10 mouse cellular contexts compared by ENCODE assay signal in genomic region chr3:135607660-135608473, GRCm38 (mm10).
DNase-seq lines count a peak whose midpoint lies in the region; ATAC-seq and TF ChIP-seq lines count a peak whose summit lies in the region.
"Had no signal": no experiment of that assay in that cellular context is flagged by ENCODE, and none has a peak within 500 bp of the region (broad histone marks: within the 10 kb centered on the region; RNA-seq: fewer than 3 reads in every experiment).

No protein-coding gene starts in this region.

- intact Hi-C loops in heart, postnatal 36 days (cut with DNase I), result loop anchor here (2.0 kb wide), 1 partner anchor 83 kb away; the partner anchor contains the start of gene Nfkb1

- no peak for ATAC-seq in heart, embryonic 12.5 days (ENCODE audit: insufficient number of reproducible peaks, low FRiP score)
- no peak for ATAC-seq in lung, embryonic 16.5 days (ENCODE audit: low read depth)
- ATAC-seq in forebrain, postnatal 0 days, result no peak
- ATAC-seq in forebrain, embryonic 12.5 days (ENCODE audit: low FRiP score), result no peak

- no peak overlapping the region for H3K4me3 ChIP-seq in heart, embryonic 12.5 days
- H3K4me3 ChIP-seq in lung, embryonic 16.5 days (ENCODE audit: low read length), result peak overlapping the region; percentile 28
- H3K4me3 ChIP-seq in forebrain, postnatal 0 days (ENCODE audit: low read depth, low read length), result no peak overlapping the region
- H3K4me3 ChIP-seq in forebrain, embryonic 12.5 days (replicated peaks), result no peak overlapping the region
- H3K4me3 ChIP-seq: limb, embryonic 15.5 days had no signal

- peaks cover 51% of the 10 kb centered on the region for H3K4me1 ChIP-seq in heart, embryonic 12.5 days (replicated peaks)
- peaks cover 27% of the 10 kb centered on the region for H3K4me1 ChIP-seq in lung, embryonic 16.5 days (replicated peaks; ENCODE audit: control insufficient read depth, insufficient read depth, low read length)
- H3K4me1 ChIP-seq in forebrain, postnatal 0 days (ENCODE audit: insufficient read depth), result no peaks in the 10 kb centered on the region
- H3K4me1 ChIP-seq in forebrain, embryonic 12.5 days, result no peaks in the 10 kb centered on the region
- H3K4me1 ChIP-seq: limb, embryonic 15.5 days had no signal

- H3K27ac ChIP-seq in heart, embryonic 12.5 days (ENCODE audit: poor library complexity, severe bottlenecking), result peak overlapping the region; percentile 73
- peak overlapping the region; percentile 63 for H3K27ac ChIP-seq in lung, embryonic 16.5 days (ENCODE audit: low read length)
- no peak overlapping the region for H3K27ac ChIP-seq in forebrain, postnatal 0 days (ENCODE audit: low read depth, low read length)
- H3K27ac ChIP-seq in forebrain, embryonic 12.5 days, result no peak overlapping the region
- H3K27ac ChIP-seq: limb, embryonic 15.5 days had no signal

- no peaks in the 10 kb centered on the region for H3K9me3 ChIP-seq in heart, embryonic 12.5 days (replicated peaks)
- H3K9me3 ChIP-seq in lung, embryonic 16.5 days (ENCODE audit: control insufficient read depth, low read length), result no peaks in the 10 kb centered on the region
- H3K9me3 ChIP-seq in forebrain, postnatal 0 days (ENCODE audit: low read length), result no peaks in the 10 kb centered on the region
- no peaks in the 10 kb centered on the region for H3K9me3 ChIP-seq in forebrain, embryonic 12.5 days
- H3K9me3 ChIP-seq: limb, embryonic 15.5 days had no signal

- H3K9ac ChIP-seq in heart, embryonic 12.5 days, result no peak overlapping the region
- H3K9ac ChIP-seq in lung, embryonic 16.5 days (ENCODE audit: low read length), result no peak overlapping the region; the same call in 1 of the 2 replicates
- no peak overlapping the region for H3K9ac ChIP-seq in forebrain, postnatal 0 days
- no peak overlapping the region for H3K9ac ChIP-seq in forebrain, embryonic 12.5 days
- H3K9ac ChIP-seq: limb, embryonic 15.5 days had no signal

- TF ChIP-seq CTCF in forebrain, postnatal 0 days (IDR thresholded peaks at IDR 0.05; ENCODE audit: low read depth), result no peak

- 65% methylated on average over 24 of the region's 24 CpGs for WGBS in heart, embryonic 12.5 days
- WGBS in lung, embryonic 16.5 days, result 68% methylated on average over 24 of the region's 24 CpGs
- WGBS in forebrain, postnatal 0 days, result 90% methylated on average over 24 of the region's 24 CpGs
- 93% methylated on average over 24 of the region's 24 CpGs for WGBS in forebrain, embryonic 12.5 days

- H3K36me3 ChIP-seq in heart, embryonic 12.5 days, result peaks cover 77% of the 10 kb centered on the region
- peaks cover 26% of the 10 kb centered on the region for H3K36me3 ChIP-seq in lung, embryonic 16.5 days (ENCODE audit: control insufficient read depth, insufficient read depth, low read length)
- peaks cover 8% of the 10 kb centered on the region for H3K36me3 ChIP-seq in splenic B cell, adult 2 months (ENCODE audit: control insufficient read depth, insufficient read depth, low read length, poor library complexity, severe bottlenecking)
- peaks cover 27% of the 10 kb centered on the region for H3K36me3 ChIP-seq in forebrain, postnatal 0 days (ENCODE audit: insufficient read depth)
- peaks cover 43% of the 10 kb centered on the region for H3K36me3 ChIP-seq in forebrain, embryonic 12.5 days (replicated peaks)

- DNase-seq in heart, adult 18-20 months, result peak; percentile 50 to 68
- DNase-seq in heart, postnatal 36 days, result no peak
- DNase-seq in splenic B cell, adult 2 months (ENCODE audit: low read depth, low spot score), result peak; percentile 80
- no peak for DNase-seq in forebrain, postnatal 0 days
- DNase-seq in left cerebral cortex, adult 8-10 months (ENCODE audit: low spot score in 2 of 2), result no peak
- DNase-seq: cerebellum, adult 2 months had no signal

- no peak overlapping the region; the same call in 1 of the 2 replicates for H3K4me2 ChIP-seq in heart, embryonic 12.5 days
- H3K4me2 ChIP-seq in lung, embryonic 16.5 days (ENCODE audit: low read depth, low read length), result peak overlapping the region; percentile 37
- no peak overlapping the region for H3K4me2 ChIP-seq in forebrain, postnatal 0 days (ENCODE audit: low read depth)
- no peak overlapping the region for H3K4me2 ChIP-seq in forebrain, embryonic 12.5 days
- H3K4me2 ChIP-seq: limb, embryonic 15.5 days had no signal

- H3K27me3 ChIP-seq in heart, embryonic 12.5 days (replicated peaks), result no peaks in the 10 kb centered on the region
- H3K27me3 ChIP-seq in lung, embryonic 16.5 days (ENCODE audit: control insufficient read depth, insufficient read depth, low read depth, low read length), result no peaks in the 10 kb centered on the region
- H3K27me3 ChIP-seq in splenic B cell, adult 2 months (ENCODE audit: control insufficient read depth, insufficient read depth, low read length, poor library complexity, severe bottlenecking), result no peaks in the 10 kb centered on the region
- H3K27me3 ChIP-seq in forebrain, postnatal 0 days (ENCODE audit: insufficient read depth, low read length), result no peaks in the 10 kb centered on the region
- H3K27me3 ChIP-seq in forebrain, embryonic 12.5 days, result no peaks in the 10 kb centered on the region
- H3K27me3 ChIP-seq: limb, embryonic 15.5 days had no signal

Comparison
In these comparisons a context has a peak if more than half of its experiments do, and no peak if none do; other contexts are left out.
1. DNase-seq: peak in heart, adult 18-20 months (2 of 2) and splenic B cell, adult 2 months (single experiment); none in heart, postnatal 36 days (0 of 2), forebrain, postnatal 0 days (single experiment) and left cerebral cortex, adult 8-10 months (0 of 2).
2. H3K27ac ChIP-seq: peak in heart, embryonic 12.5 days (single experiment) and lung, embryonic 16.5 days (single experiment); none in forebrain, postnatal 0 days (single experiment) and forebrain, embryonic 12.5 days (single experiment).